Mouse (Mus musculus) urinary bladder, adult 2 months (tissue): ENCODE data around the gene Klhl42. TPM values are rescaled to one million over a fixed set of nuclear protein-coding genes. Genes with fewer than 3 reads are reported as not detected.
A peak's percentile ranks its signal among the peaks of the same experiment; 100 is the strongest.

Experiments used
- DNase-seq: peaks from one replicate; pipeline ENCODE4 v3.0.0; 2022; ENCODE audit warnings: low spot score
- polyA plus RNA-seq: library from polyadenylated mRNA; depleted of rRNA; stranded (reverse); fragments of >200 nt; gene quantifications from 2 replicates; pipeline ENCODE4 v1.2.3, GENCODE M21; 2012

Gene Klhl42
- polyA plus RNA-seq, 1 experiment: 18.4 TPM

GRCm38 (mm10) chr6:147087736-147088135 is 3.4 kb upstream of the Klhl42 start:
- no peak for DNase-seq

GRCm38 (mm10) chr6:147088517-147088916 is 2.7 kb upstream of the Klhl42 start:
- DNase-seq: no peak

- DNase-seq: no peak
Measured at GRCm38 (mm10) chr6:147090191-147090590, 988 bp upstream of the Klhl42 start.

GRCm38 (mm10) chr6:147092136-147092535 is 957 bp downstream of the Klhl42 start:
- peak; percentile 40 for DNase-seq

DNA sequence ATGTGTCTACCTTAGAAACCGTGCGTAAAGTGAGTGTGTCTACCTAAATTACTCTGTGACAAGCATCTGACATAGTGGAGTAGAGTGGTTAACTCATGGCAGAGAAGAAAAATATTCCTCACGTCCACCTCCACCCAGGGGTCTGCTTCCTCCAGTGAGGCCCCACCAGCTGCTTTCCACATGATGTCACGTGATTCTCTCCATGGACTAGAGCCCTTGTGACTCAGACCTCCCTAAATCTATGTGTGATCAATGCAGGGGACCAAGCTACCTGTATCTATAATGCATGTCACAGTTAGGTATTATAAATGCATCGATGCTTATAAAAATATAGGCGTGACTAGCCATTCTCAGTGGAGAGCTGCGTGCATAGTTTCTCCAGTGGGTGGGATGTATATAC is 3.6 kb downstream of the Klhl42 start:
- no peak for DNase-seq

DNA sequence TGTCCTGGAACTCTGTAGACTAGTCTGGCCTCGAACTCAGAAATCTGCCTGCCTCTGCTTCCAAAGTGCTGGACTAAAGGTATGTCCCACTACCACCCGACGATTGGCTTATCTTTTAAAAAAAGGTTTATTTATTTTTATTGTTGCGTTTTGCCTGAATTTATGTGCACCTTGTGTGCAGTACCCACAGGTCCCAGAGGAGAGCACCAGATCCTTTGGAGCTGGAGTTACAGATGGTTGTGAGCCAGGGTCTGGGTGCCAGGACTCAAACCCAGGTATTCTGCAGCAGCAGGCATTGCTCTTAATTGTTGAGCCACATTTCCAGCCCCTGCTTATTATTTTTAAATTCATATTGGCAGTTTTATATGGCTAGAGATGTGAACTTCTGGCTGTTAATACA is 4.9 kb downstream of the Klhl42 start:
- DNase-seq: no peak

DNA sequence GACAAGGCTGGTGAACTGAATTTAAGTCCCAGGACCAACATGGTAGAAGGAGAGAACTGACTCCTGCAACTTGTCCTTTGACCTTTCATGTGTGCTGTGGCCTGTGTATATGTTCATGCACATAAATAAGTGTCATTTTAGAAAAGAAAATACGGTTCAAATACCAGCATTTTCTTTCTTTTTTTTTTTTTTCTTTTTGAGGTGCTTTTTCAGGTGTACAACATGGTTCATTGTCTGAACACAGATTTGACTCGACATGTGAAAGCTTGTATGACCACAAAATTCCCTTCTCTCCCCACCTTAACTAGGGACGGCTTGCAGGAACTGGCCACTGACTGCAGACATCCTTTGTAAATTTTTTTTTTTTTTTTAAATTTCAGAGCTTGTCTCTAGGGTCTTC is 5.8 kb downstream of the Klhl42 start:
- DNase-seq: no peak

GRCm38 (mm10) chr6:147097346-147097929 is 6.3 kb downstream of the Klhl42 start:
- no peak for DNase-seq

DNA sequence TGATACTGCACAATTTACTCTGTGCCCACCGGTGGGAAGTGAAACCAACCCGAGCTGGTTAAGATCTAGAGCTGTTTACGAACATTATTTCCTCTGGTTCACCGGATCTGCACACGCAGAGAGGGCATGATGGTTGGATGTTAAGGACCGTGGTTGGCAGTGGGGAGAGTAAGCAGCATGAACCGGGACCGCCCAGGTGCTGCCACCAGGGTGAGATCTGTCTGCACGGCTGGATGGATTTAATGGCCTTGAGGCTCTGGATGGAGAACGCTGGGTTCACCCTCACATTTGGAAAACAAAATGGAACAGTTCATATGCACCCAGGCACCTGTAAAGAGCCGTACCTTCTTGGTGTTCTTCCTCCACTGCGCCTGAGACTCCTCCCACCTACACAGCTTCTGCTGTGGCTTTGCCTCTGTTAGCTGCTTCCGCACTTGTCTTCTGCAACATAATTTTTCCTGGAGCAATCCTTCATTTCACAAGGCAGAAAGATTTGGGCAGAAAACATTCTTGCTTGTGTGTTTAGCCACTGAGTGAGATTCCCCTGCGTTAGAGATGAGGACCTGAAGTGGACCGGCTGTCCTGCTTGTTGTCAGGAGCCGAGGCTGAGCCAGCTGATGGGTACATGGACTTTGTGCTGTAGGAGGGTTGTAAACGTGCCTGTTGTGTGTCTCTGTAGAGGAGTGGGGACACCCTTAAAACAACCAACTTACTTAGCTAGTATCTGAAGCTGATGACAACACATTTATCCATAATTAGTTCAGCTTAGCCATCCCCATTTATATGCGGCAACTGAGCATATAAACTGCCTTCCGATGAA is 8.5 kb downstream of the Klhl42 start:
- no peak for DNase-seq

GRCm38 (mm10) chr6:147102293-147102692 is 11.1 kb downstream of the Klhl42 start:
- DNase-seq: no peak

DNA sequence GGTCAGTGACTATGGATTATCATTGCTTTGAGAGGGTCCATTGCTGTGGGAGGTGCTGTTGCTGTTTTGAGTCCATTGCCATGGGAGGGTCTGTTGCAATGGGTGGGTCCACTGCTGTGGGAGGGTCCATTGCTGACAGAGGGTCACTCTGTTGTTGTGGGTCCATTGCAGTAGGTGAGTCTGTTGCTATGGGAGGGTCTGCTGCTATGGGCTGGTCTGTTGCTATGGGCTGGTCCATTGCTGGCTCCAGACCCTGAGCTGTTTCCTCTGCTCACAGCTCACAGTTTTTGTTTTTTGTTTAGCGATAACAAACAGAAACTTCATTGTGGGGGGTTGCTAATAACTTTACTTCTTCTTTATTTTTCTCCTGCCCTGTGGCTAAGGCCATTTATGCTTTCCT is 14.3 kb downstream of the Klhl42 start:
- no peak for DNase-seq

DNA sequence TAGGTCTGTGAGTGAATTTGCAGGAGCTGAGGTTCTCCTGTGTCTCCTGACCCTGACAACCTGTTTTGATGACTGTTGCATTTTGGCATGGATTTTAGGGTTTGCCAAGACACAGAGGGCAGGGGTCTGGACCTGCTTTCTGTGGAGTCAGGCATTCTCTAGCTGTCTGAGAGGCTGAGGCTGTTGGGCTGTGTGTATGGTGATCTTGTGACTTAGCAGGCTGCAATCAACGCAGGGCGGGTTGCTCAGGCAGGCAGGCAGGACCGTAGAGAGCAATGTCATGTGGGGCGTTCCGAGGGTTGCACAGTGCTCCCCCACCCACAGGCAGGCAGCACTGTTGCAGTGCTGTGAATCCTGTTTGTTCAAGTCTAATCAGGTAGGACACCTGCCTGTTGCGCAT is 15.5 kb downstream of the Klhl42 start:
- DNase-seq: no peak

- DNase-seq: no peak
Measured at GRCm38 (mm10) chr6:147109283-147109682, 18.1 kb downstream of the Klhl42 start.

GRCm38 (mm10) chr6:147116579-147116978 is 25.4 kb downstream of the Klhl42 start:
- peak; percentile 45 for DNase-seq

DNA sequence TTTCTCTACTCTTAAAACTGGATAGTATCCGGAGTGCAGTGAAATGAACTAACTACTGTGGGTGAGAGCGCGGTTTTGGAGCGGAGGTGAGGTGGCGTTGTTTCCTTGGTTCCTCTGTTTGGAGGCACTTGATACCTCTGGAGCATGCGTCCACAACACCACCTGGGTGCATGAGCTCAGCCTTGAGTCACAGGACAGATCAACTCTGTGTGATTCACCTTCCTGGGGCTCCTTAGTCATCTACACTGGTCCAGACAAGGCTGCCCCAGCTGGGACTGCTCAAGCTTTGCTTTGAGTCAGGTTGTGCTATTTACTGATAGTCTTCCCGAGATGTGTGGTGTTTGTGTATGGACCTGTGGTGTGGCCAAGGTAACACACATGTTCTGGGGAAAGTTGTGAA is 26.6 kb downstream of the Klhl42 start:
- no peak for DNase-seq

- no peak for DNase-seq
Measured at GRCm38 (mm10) chr6:147118190-147118589, 27.0 kb downstream of the Klhl42 start.

- DNase-seq: no peak
Measured at GRCm38 (mm10) chr6:147121320-147121719, 30.1 kb downstream of the Klhl42 start.

GRCm38 (mm10) chr6:147127239-147127638 is 36.1 kb downstream of the Klhl42 start:
- no peak for DNase-seq

DNA sequence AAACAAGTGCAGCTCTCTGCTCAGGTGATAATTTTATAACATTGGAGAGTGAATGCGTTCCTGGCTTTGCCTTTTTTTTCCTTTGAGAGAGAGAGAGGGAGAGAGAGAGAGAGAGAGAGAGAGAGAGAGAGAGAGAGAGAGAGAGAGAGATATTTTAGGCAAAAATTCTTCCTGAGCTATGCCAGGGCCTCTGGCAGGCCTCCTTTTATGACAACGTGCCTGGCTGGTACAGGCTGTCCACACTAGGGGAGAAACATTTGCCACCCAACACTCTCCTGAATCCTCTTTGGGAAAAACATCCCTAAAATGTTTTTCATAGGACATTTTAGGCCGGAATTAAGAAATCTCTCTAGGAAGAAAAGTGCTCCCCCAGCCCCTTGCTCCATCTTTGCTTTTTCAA is 47.1 kb downstream of the Klhl42 start:
- no peak for DNase-seq

DNA sequence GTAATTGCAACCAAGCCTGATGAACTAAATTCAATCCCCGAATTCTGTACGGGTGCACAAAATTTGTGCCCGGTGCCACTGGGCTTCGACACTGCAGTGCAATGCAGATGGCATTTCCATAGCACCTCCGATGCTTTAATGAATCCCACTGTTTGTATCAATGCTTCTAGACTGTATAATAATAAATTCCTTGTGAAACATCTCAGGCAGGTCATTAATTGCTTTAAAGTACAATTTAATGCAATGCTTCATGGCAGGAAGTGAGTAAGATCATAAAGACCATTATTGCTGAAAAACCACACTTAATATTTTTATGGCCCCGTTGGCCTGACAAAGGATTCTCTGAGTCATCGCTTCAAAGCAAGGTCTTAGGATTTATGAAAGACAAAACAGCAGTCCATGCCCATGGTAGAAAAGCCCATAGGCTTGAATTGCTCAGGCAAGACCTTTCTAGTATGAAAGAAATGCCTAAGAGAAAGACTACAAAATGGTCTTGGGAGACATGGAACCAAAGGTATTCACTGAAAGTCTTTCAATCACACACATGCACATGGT is 49.5 kb downstream of the Klhl42 start:
- no peak for DNase-seq

GRCm38 (mm10) chr6:147144664-147145063 is 53.5 kb downstream of the Klhl42 start:
- DNase-seq: no peak

DNA sequence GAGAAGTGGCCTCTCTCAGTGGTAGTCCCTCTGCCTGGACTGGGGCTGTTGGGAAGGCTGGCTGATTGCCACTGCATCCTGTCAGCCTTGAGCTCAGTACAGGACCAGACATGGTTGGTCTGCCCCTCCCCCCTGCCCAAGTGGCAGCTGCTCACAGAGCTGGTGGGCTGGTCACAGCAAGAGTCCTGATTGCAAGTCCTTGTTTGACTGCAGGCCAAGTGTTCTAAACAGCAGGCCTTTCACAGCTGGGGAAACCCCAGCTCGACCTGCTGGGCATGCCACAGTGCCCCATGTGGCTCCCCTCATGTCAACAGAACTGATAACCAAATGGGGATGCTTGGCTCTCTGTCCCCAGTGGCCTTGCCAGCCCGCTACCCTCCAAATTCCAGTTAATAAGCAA is 54.1 kb downstream of the Klhl42 start:
- DNase-seq: no peak

DNA sequence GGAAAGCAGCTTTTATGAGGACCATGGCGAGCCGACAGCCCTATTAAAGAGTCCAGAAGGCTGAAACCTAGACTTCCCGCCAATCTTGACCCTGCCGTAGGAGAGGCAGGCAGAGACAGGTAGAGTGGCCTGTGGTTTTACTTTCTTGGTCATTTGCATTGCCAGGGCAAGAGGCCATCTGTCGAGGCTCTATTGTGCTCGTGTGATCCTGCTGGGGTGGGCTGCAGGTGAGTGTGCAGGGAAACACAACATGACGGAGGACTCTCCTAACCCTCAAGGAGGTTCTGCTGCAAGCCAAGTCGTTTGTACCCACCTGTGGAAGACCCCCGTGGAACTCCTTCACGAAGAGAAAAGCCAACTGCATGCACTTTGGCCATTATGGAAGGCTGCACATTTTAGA is 54.6 kb downstream of the Klhl42 start:
- DNase-seq: no peak
